Mouse (Mus musculus) left cerebral cortex, adult 18-20 months (tissue): ENCODE data around the gene Bet1l. TPM values are rescaled to one million over a fixed set of nuclear protein-coding genes. Genes with fewer than 3 reads are reported as not detected.
"Not testable (repeated sequence)": the region's sequence is repeated elsewhere in the genome, so short reads cannot be mapped to it uniquely, and the experiment has no call there.

Experiments
- DNase-seq, 2 experiments: peaks; one replicate each; pipeline ENCODE4 v3.0.0; 2021 to 2022; ENCODE audit warnings: low spot score in 2 of 2, mixed read lengths in 1 of 2
- long read RNA-seq, 2 experiments: library from polyadenylated mRNA; stranded (forward); transcript quantifications; one replicate each; pipeline ENCODE4 v2.0.0; 2021
- total RNA-seq, 2 experiments: library from RNA; stranded (reverse); gene quantifications; 2 replicates each; pipeline ENCODE4 v1.2.3; 2021

The Bet1l gene
- total RNA-seq: 10 to 100 TPM; 23.1 to 24.5 TPM
- long read RNA-seq, experiment 1, transcript Bet1l-201 (4 exons, 2,268 nt): major isoform, 37 of 44 reads
- long read RNA-seq, experiment 1, partial matches to known transcripts: 2 of 44 reads
- long read RNA-seq, experiment 1, other reads (novel, unspliced or antisense): 2 of 44 reads
- long read RNA-seq, experiment 2, transcript Bet1l-201 (4 exons, 2,268 nt): major isoform, 35 of 44 reads
- long read RNA-seq, experiment 2, partial matches to known transcripts: 2 of 44 reads
- long read RNA-seq, experiment 2, other reads (novel, unspliced or antisense): 6 of 44 reads

GRCm38 (mm10) chr7:140857550-140858505, at the start of gene Bet1l:
TSS of gene Bet1l (minus strand) at chr7:140857577.
- no peak for DNase-seq

- no peak for DNase-seq
Measured at GRCm38 (mm10) chr7:140907131-140907530, 49.8 kb upstream of the Bet1l start.

- DNase-seq: no peak
Measured at GRCm38 (mm10) chr7:140905642-140906081, 48.3 kb upstream of the Bet1l start.

- DNase-seq: peak; percentile 65 to 78
Measured at GRCm38 (mm10) chr7:140903212-140903611, 45.8 kb upstream of the Bet1l start.

GRCm38 (mm10) chr7:140902036-140902875, 44.9 kb upstream of the Bet1l start:
- DNase-seq: no peak

GRCm38 (mm10) chr7:140900220-140900619, 42.8 kb upstream of the Bet1l start, which contains the start of gene Cox8b:
TSS of gene Cox8b (minus strand) at chr7:140900446.
- no peak for DNase-seq

GRCm38 (mm10) chr7:140899121-140899520, 41.7 kb upstream of the Bet1l start:
- no peak for DNase-seq

- DNase-seq: no peak
Measured at GRCm38 (mm10) chr7:140897863-140898262, 40.5 kb upstream of the Bet1l start.

- no peak for DNase-seq
Measured at GRCm38 (mm10) chr7:140894611-140895010, 37.2 kb upstream of the Bet1l start.

- no peak for DNase-seq
Measured at GRCm38 (mm10) chr7:140894031-140894430, 36.7 kb upstream of the Bet1l start.

GRCm38 (mm10) chr7:140890636-140891035, 33.3 kb upstream of the Bet1l start:
- not testable (repeated sequence) for DNase-seq

- DNase-seq: no peak
Measured at GRCm38 (mm10) chr7:140882469-140882803, 25.1 kb upstream of the Bet1l start.

- peak; percentile 95 to 97 for DNase-seq
Measured at GRCm38 (mm10) chr7:140881696-140882468, 24.5 kb upstream of the Bet1l start, which contains the start of the genes Psmd13 and Sirt3. TSS of gene Psmd13 (plus strand) at chr7:140881968. TSS of gene Sirt3 (minus strand) at chr7:140882309.

GRCm38 (mm10) chr7:140880865-140881515, 23.6 kb upstream of the Bet1l start:
- DNase-seq: no peak

- DNase-seq: no peak
Measured at GRCm38 (mm10) chr7:140880419-140880818, 23.0 kb upstream of the Bet1l start.

- no peak for DNase-seq
Measured at GRCm38 (mm10) chr7:140879355-140879754, 22.0 kb upstream of the Bet1l start.

GRCm38 (mm10) chr7:140877364-140877763, 20.0 kb upstream of the Bet1l start:
- DNase-seq: no peak

- no peak for DNase-seq
Measured at GRCm38 (mm10) chr7:140874224-140874623, 16.8 kb upstream of the Bet1l start.

- no peak for DNase-seq
Measured at GRCm38 (mm10) chr7:140864761-140865160, 7.4 kb upstream of the Bet1l start.

- DNase-seq: no peak
Measured at GRCm38 (mm10) chr7:140860728-140861127, 3.4 kb upstream of the Bet1l start.
